ENCODE assay signal across 18 mouse cellular contexts in the genomic region with DNA sequence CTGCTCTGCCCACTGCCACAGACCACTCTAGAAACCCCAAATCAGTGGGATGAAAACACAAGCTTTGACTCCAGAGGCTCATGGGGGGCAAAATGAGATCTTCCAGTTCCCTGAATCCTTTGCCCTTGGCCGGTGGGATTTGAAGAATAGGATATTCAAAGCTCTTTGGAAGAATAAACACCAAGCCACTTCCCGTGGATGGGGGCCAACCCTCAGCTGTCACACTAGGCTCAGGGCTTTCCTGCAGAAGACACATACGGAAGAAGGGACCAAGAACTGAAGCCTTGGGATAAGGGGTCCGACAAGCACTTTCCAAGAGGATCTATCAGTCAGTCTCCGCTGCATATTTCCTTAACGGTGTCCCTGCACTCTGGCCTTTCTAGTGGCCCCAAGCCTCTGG. TPM values are rescaled to one million over a fixed set of nuclear protein-coding genes. Genes with fewer than 3 reads are reported as not detected.
A peak's percentile ranks its signal among the peaks of the same experiment; 100 is the strongest.
DNase-seq lines count a peak whose midpoint lies in the region; ATAC-seq and TF ChIP-seq lines count a peak whose summit lies in the region.
"Had no signal": no experiment of that assay in that cellular context is flagged by ENCODE, and none has a peak within 500 bp of the region (broad histone marks: within the 10 kb centered on the region; RNA-seq: fewer than 3 reads in every experiment).

No protein-coding gene starts in this region.

- H3K4me2 ChIP-seq in heart, embryonic 12.5 days: 0 out of 2 replicates have a peak overlapping the region, but pooled peaks have one; percentile 51
- H3K4me2 ChIP-seq in intestine, embryonic 14.5 days (ENCODE audit: low read length): no peak overlapping the region
- no peak overlapping the region for H3K4me2 ChIP-seq in stomach, embryonic 14.5 days (replicated peaks; ENCODE audit: low read depth, low read length)
- H3K4me2 ChIP-seq: hindbrain, embryonic 15.5 days; liver, embryonic 11.5 days; midbrain, embryonic 13.5 days had no signal

- peaks cover 57% of the 10 kb centered on the region for H3K4me1 ChIP-seq in heart, embryonic 12.5 days (replicated peaks)
- peaks cover 2% of the 10 kb centered on the region for H3K4me1 ChIP-seq in heart, adult 2 months (ENCODE audit: control insufficient read depth, insufficient read depth, low read length)
- peaks cover 40% of the 10 kb centered on the region for H3K4me1 ChIP-seq in intestine, embryonic 14.5 days (replicated peaks; ENCODE audit: control insufficient read depth, insufficient read depth, low read length)
- H3K4me1 ChIP-seq in stomach, embryonic 14.5 days (ENCODE audit: control insufficient read depth, insufficient read depth, low read length): peaks cover 35% of the 10 kb centered on the region

- H3K27ac ChIP-seq in heart, embryonic 12.5 days (ENCODE audit: poor library complexity, severe bottlenecking): peak overlapping the region; percentile 97
- no peak overlapping the region for H3K27ac ChIP-seq in heart, adult 2 months
- H3K27ac ChIP-seq in intestine, embryonic 14.5 days (ENCODE audit: low read depth): peak overlapping the region; percentile 51; the same call in 1 of the 2 replicates
- H3K27ac ChIP-seq in stomach, embryonic 14.5 days (ENCODE audit: low read length): peak overlapping the region; percentile 69; the same call in 1 of the 2 replicates
- H3K27ac ChIP-seq: hindbrain, embryonic 15.5 days; layer of hippocampus, adult 2 months; midbrain, embryonic 13.5 days had no signal

- H3K4me3 ChIP-seq in heart, embryonic 12.5 days: no peak overlapping the region
- no peak overlapping the region for H3K4me3 ChIP-seq in heart, adult 2 months
- H3K4me3 ChIP-seq in intestine, embryonic 14.5 days (ENCODE audit: low read depth, low read length): no peak overlapping the region
- H3K4me3 ChIP-seq in stomach, embryonic 14.5 days (ENCODE audit: low read depth, low read length): no peak overlapping the region
- H3K4me3 ChIP-seq: forebrain, embryonic 13.5 days; hindbrain, embryonic 15.5 days; layer of hippocampus, adult 2 months; midbrain, embryonic 13.5 days had no signal

- DNase-seq in heart, adult 2 months: no peak
- peak; percentile 32 for DNase-seq in kidney, postnatal 14 days
- no peak for DNase-seq in kidney, postnatal 4 days
- DNase-seq in intestine, embryonic 14.5 days (ENCODE audit: low spot score): no peak
- no peak for DNase-seq in right cerebral cortex, postnatal 14 days
- DNase-seq: adrenal gland, adult 8-10 months; B cell, adult 2 months; cerebellum, postnatal 10 days; embryo, embryonic 11 days; kidney, adult 8-10 months; thymus, postnatal 4 days had no signal

- no peaks in the 10 kb centered on the region for H3K79me2 ChIP-seq in heart, adult 2 months (replicated peaks; ENCODE audit: control insufficient read depth, insufficient read depth, low read length)

- no peak for TF ChIP-seq CTCF in heart, adult 2 months (IDR thresholded peaks at IDR 0.05)

- no peak for TF ChIP-seq EP300 in heart, adult 2 months (IDR thresholded peaks at IDR 0.05; ENCODE audit: insufficient read depth, low read depth, low read length)

- H3K9ac ChIP-seq in heart, embryonic 12.5 days: no peak overlapping the region
- no peak overlapping the region for H3K9ac ChIP-seq in heart, adult 2 months (ENCODE audit: low read depth, low read length)
- no peak overlapping the region for H3K9ac ChIP-seq in intestine, embryonic 14.5 days (ENCODE audit: low read length)
- no peak overlapping the region for H3K9ac ChIP-seq in stomach, embryonic 14.5 days (replicated peaks; ENCODE audit: low read depth, low read length)
- H3K9ac ChIP-seq: forebrain, embryonic 13.5 days; hindbrain, embryonic 15.5 days; midbrain, embryonic 13.5 days had no signal

- H3K9me3 ChIP-seq in heart, embryonic 12.5 days (replicated peaks): no peaks in the 10 kb centered on the region
- no peaks in the 10 kb centered on the region for H3K9me3 ChIP-seq in intestine, embryonic 14.5 days (ENCODE audit: control insufficient read depth, low read length)
- no peaks in the 10 kb centered on the region for H3K9me3 ChIP-seq in stomach, embryonic 14.5 days (ENCODE audit: control insufficient read depth, low read depth, low read length)
- H3K9me3 ChIP-seq: forebrain, embryonic 13.5 days; hindbrain, embryonic 15.5 days; midbrain, embryonic 13.5 days had no signal

- WGBS in heart, embryonic 12.5 days: 66% methylated on average over 6 of the region's 6 CpGs
- WGBS in heart, adult 2 months: 57% methylated on average over 6 of the region's 6 CpGs
- WGBS in intestine, embryonic 14.5 days: 64% methylated on average over 6 of the region's 6 CpGs
- WGBS in stomach, embryonic 14.5 days: 67% methylated on average over 6 of the region's 6 CpGs

- H3K27me3 ChIP-seq in heart, embryonic 12.5 days (replicated peaks): no peaks in the 10 kb centered on the region
- H3K27me3 ChIP-seq in heart, adult 2 months (ENCODE audit: control insufficient read depth, insufficient read depth, low read length): no peaks in the 10 kb centered on the region
- H3K27me3 ChIP-seq in intestine, embryonic 14.5 days (replicated peaks; ENCODE audit: control insufficient read depth, insufficient read depth, low read length): no peaks in the 10 kb centered on the region
- H3K27me3 ChIP-seq in stomach, embryonic 14.5 days (ENCODE audit: control insufficient read depth, insufficient read depth, low read length): no peaks in the 10 kb centered on the region
- H3K27me3 ChIP-seq: forebrain, embryonic 13.5 days; hindbrain, embryonic 15.5 days had no signal

- TF ChIP-seq POLR2A in heart, adult 2 months (IDR thresholded peaks at IDR 0.05; ENCODE audit: insufficient read depth, low read depth, low read length): no peak

- intact Hi-C loops in heart, adult 2 months (cut with DNase I): no loop called here

- no peak for ATAC-seq in heart, embryonic 12.5 days (ENCODE audit: insufficient number of reproducible peaks, low FRiP score)
- ATAC-seq in intestine, embryonic 14.5 days (replicated peaks; ENCODE audit: low FRiP score, low TSS enrichment, low read depth): no peak
- ATAC-seq in stomach, embryonic 14.5 days (ENCODE audit: insufficient number of reproducible peaks, insufficient read depth, low FRiP score, low read depth): no peak
- ATAC-seq: forebrain, embryonic 13.5 days had no signal

- H3K36me3 ChIP-seq in heart, embryonic 12.5 days: no peaks in the 10 kb centered on the region
- H3K36me3 ChIP-seq in heart, adult 2 months (ENCODE audit: control insufficient read depth, insufficient read depth, low read length): no peaks in the 10 kb centered on the region
- H3K36me3 ChIP-seq in intestine, embryonic 14.5 days (ENCODE audit: control insufficient read depth, insufficient read depth, low read length): no peaks in the 10 kb centered on the region
- no peaks in the 10 kb centered on the region for H3K36me3 ChIP-seq in stomach, embryonic 14.5 days (ENCODE audit: control insufficient read depth, insufficient read depth, low read length)
- H3K36me3 ChIP-seq: hindbrain, embryonic 15.5 days; midbrain, embryonic 13.5 days had no signal

RNA-seq across cellular contexts. Expression of a gene that starts 48.0 kb away (rescaled TPM):
- polyA plus RNA-seq in heart, embryonic 12.5 days (2016; fragmentation: Nextera tagmentation; extraction: Ambion mirVana): 34.4 and 37.4 TPM in 2 replicates
- 10 to 100 TPM; 19.6 to 20.7 TPM for total RNA-seq in heart, adult 2 months (2021)
- polyA plus RNA-seq in heart, adult 2 months (2012; rRNA removed): 13.2 and 14.2 TPM in 2 replicates
- 69.2 and 78.4 TPM in 2 replicates for polyA plus RNA-seq in intestine, embryonic 14.5 days (2014; fragmentation: Nextera tagmentation; extraction: Ambion mirVana)
- polyA plus RNA-seq in stomach, embryonic 14.5 days (2014; fragmentation: Nextera tagmentation; extraction: Ambion mirVana): 61.2 and 66.6 TPM in 2 replicates
